ENCODE assay signal across 44 mouse cellular contexts in genomic region chr11:67147283-67147921, GRCm38 (mm10). TPM values are rescaled to one million over a fixed set of nuclear protein-coding genes. Genes with fewer than 3 reads are reported as not detected.
"Had no signal": no experiment of that assay in that cellular context is flagged by ENCODE, and none has a peak within 500 bp of the region (broad histone marks: within the 10 kb centered on the region; RNA-seq: fewer than 3 reads in every experiment).

No protein-coding gene starts in this region.

- H3K27me3 ChIP-seq: heart, embryonic 12.5 days; heart, embryonic 13.5 days; heart, embryonic 15.5 days; hindbrain, embryonic 12.5 days; hindbrain, embryonic 13.5 days; hindbrain, embryonic 15.5 days; intestine, embryonic 15.5 days; kidney, embryonic 15.5 days had no signal

- ATAC-seq: hindbrain, embryonic 16.5 days; hindbrain, postnatal 0 days; inflammation-experienced regulatory T-cells, adult 6 months; intestine, embryonic 15.5 days; intestine, embryonic 16.5 days; intestine, postnatal 0 days had no signal

- H3K4me2 ChIP-seq: heart, embryonic 12.5 days; heart, embryonic 13.5 days; heart, embryonic 15.5 days; hindbrain, embryonic 12.5 days; hindbrain, embryonic 13.5 days; hindbrain, embryonic 14.5 days; hindbrain, embryonic 15.5 days; intestine, embryonic 15.5 days; kidney, embryonic 15.5 days had no signal

- H3K27ac ChIP-seq: heart, embryonic 10.5 days; heart, embryonic 13.5 days; heart, embryonic 15.5 days; hindbrain, embryonic 10.5 days; hindbrain, embryonic 12.5 days; hindbrain, embryonic 13.5 days; hindbrain, embryonic 14.5 days; hindbrain, embryonic 15.5 days; hindbrain, postnatal 0 days; intestine, embryonic 15.5 days; kidney, embryonic 15.5 days; kidney, postnatal 0 days; layer of hippocampus, adult 2 months; left cerebral cortex, adult 2 months had no signal

- DNase-seq: heart, postnatal 10 days; heart, postnatal 14 days; heart, postnatal 36 days; heart, postnatal 4 days; kidney, adult 11 months; kidney, adult 18-20 months; kidney, adult 2 months; kidney, adult 8-10 months; kidney, adult 9 months; kidney, postnatal 10 days; kidney, postnatal 14 days; kidney, postnatal 25 days; kidney, postnatal 36 days; kidney, postnatal 4 days; layer of hippocampus, adult 9-11 months; layer of hippocampus, postnatal 36 days had no signal

- H3K9ac ChIP-seq: heart, embryonic 12.5 days; heart, embryonic 13.5 days; heart, embryonic 15.5 days; hindbrain, embryonic 12.5 days; hindbrain, embryonic 13.5 days; hindbrain, embryonic 14.5 days; hindbrain, embryonic 15.5 days; intestine, embryonic 15.5 days; kidney, embryonic 15.5 days had no signal

- H3K4me1 ChIP-seq: heart, embryonic 10.5 days; heart, embryonic 12.5 days; heart, embryonic 13.5 days; heart, embryonic 15.5 days; hindbrain, embryonic 10.5 days; hindbrain, embryonic 12.5 days; hindbrain, embryonic 13.5 days; hindbrain, embryonic 15.5 days; intestine, embryonic 15.5 days; kidney, embryonic 15.5 days had no signal

- H3K9me3 ChIP-seq: heart, embryonic 10.5 days; heart, embryonic 12.5 days; heart, embryonic 13.5 days; heart, embryonic 15.5 days; hindbrain, embryonic 10.5 days; hindbrain, embryonic 12.5 days; hindbrain, embryonic 13.5 days; hindbrain, embryonic 15.5 days; intestine, embryonic 15.5 days; kidney, embryonic 15.5 days had no signal

- H3K36me3 ChIP-seq: heart, embryonic 10.5 days; heart, embryonic 12.5 days; heart, embryonic 13.5 days; heart, embryonic 15.5 days; hindbrain, embryonic 10.5 days; hindbrain, embryonic 12.5 days; hindbrain, embryonic 13.5 days; hindbrain, embryonic 15.5 days; intestine, embryonic 15.5 days; kidney, embryonic 15.5 days had no signal

- H3K4me3 ChIP-seq: heart, embryonic 10.5 days; heart, embryonic 12.5 days; heart, embryonic 13.5 days; heart, embryonic 15.5 days; hindbrain, embryonic 10.5 days; hindbrain, embryonic 12.5 days; hindbrain, embryonic 13.5 days; hindbrain, embryonic 15.5 days; intestine, embryonic 15.5 days; kidney, embryonic 15.5 days; layer of hippocampus, adult 2 months; left cerebral cortex, adult 2 months had no signal

RNA-seq across cellular contexts. Expression of gene Myh2, which starts 23.4 kb away (rescaled TPM):
- total RNA-seq: heart, postnatal 10 days; heart, postnatal 14 days; heart, postnatal 25 days; heart, postnatal 36 days; hematopoietic stem cell, adult 5-6 weeks had no signal
- polyA plus RNA-seq: heart, embryonic 10.5 days; heart, embryonic 12.5 days; heart, embryonic 13.5 days; heart, embryonic 14.5 days; heart, postnatal 0 days; hindbrain, embryonic 10.5 days; hindbrain, embryonic 11.5 days; hindbrain, embryonic 12.5 days; inflammation-experienced regulatory T-cells, adult 6 months; intestine, embryonic 15.5 days; kidney, embryonic 14.5 days; kidney, embryonic 15.5 days; kidney, embryonic 16.5 days; kidney, postnatal 0 days; large intestine, adult 2 months had no signal

RNA-seq across cellular contexts. Expression of gene Myh1, which starts 52.5 kb away (rescaled TPM):
- total RNA-seq: heart, postnatal 14 days; heart, postnatal 25 days; heart, postnatal 36 days; hematopoietic stem cell, adult 5-6 weeks had no signal
- polyA plus RNA-seq: heart, postnatal 0 days; hindbrain, embryonic 10.5 days; hindbrain, embryonic 12.5 days; inflammation-experienced regulatory T-cells, adult 6 months; intestine, embryonic 14.5 days; intestine, embryonic 15.5 days; intestine, embryonic 16.5 days; kidney, postnatal 0 days had no signal
